Mouse (Mus musculus): ENCODE results near the gene Kat5.
A peak's percentile ranks its signal among the peaks of the same experiment; 100 is the strongest.

Kat5 gene

DNA sequence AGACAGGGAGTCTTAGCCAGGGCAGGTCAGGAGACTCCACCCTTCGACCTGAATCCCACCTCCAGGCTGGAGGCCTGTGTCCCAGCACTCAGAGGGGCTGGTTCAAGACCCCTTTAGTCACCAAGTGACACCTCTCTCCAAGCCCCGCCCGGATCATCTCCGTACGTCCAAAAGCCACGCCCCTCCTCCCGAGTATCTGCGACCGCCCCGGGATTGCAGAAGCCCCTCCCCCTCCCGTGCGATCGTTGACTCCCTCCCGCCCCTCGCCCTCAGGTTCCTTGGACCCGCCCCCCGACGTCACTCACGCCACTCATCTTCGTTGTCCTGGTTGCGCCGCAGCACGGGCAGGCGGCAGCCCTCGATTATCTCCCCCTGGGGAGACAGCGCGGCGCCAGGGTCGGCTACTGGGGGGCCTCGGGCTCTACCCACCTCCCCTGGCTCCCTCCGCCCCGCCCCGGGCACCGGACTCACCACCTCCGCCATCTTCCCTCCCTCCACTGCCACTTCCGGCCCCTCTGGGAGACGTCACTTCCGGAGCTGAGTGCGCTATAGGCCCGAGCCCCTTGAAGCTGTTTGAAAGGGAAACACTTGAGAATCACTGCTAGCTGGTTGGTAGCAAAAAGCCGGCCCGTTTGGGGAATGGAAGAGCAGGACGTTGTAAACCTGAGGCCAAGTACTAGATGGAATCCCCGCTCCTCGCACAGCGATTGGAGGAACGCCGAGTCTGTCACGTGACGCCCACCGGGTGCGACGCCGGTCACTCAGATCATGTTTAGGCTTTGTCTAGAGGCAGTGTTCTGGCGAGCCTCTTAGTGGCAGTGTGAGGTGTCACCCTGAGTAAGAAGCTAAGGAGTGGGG lies at the start of gene Kat5:
TSS of gene Kat5 (minus strand) at position 691 of the 858 bp plus-strand sequence.
- peak; percentile 90 for DNase-seq (ENCODE audit: low spot score)

DNA sequence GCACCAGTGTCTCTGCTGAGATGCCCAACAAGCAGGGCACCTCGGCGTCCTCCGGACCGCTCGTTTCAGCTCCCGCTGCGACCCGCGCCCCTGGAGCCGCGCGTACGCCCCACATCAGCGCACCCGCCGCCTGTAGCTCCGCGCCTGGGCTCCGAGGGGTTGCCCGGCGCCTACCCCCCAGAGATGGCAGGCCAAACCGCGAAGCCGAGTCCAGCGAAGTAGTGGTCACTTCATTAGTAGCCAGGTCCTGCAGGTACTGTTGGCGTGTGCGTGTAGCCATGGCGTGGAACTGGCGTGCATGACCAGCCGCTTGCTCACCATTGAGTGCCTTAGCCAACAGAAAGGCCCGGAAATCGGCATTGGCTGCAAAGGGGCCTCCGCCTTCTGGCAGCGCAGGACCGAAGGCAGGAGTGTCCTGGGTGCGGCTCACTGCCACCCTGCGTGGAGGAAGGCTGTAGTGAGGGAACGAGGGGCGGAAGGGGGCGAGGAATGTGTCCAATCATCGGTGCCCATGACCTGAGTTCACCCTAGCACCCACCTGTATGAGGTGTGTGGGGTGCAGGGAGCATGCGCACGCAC lies 44.8 kb upstream of the Kat5 start:
- no peak for DNase-seq (ENCODE audit: low spot score)

DNA sequence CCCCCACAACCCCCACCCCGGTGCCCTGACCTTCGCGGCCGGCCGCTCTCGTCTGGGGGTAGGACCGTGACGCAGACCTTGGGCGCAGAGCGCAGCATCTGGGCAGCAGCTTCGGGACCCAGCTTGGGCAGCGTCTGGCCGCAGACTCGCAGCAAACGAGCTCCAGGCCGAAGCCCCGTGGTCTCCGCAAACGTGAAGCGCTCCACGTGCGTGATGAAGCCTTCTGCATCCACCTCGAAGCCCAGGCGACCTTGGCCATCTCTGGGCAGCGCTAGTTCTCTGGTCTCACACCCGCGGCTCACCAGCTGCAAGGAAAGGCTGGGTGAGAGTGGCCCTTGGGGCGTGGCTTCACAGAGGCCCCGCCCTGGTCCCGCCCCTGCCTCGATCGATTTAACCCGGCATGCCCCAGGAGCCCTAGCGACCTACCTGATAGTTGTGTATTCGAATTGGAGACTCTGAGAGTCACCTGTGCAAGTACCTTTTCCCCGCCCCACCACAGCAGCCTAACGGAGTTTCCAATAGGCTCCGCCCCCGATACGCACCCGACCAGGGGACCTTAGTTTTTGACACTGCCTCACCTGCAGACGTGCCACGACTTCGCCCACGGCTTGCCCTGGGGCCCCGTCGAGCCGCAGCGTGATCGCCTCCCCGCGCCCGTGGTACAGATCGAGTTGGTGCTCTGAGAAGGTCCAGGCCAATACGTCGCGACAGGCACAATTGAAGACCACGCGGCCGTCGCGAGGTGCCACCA lies 44.1 kb upstream of the Kat5 start:
- DNase-seq (ENCODE audit: low spot score), result no peak

- DNase-seq (ENCODE audit: low spot score), result no peak
Observed at GRCm38 (mm10) chr19:5652570-5652969, 42.5 kb upstream of the Kat5 start.

GRCm38 (mm10) chr19:5651502-5652274 lies 41.7 kb upstream of the Kat5 start:
- DNase-seq (ENCODE audit: low spot score), result no peak

DNA sequence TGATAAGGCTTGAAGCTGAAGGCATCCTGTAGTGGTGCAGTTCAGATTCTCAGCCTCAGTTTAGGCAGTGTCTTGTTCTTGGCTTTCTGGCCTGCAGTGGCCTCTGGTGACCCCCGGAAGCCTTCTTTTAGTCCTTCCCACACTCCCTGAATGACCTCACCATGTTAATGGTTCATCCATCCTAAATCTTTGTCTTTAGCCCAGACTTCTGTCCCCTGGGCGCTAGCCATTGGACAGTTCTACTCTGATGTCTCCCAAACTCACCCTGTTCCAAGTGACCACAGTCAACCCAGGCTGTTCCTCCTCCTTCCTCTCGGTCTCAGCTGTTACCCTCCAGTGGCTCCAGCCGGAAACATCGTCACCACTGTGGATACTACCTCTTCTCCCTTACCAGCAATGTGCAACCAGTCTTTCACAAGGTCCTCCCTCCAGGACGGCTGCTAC lies 39.3 kb upstream of the Kat5 start:
- no peak for DNase-seq (ENCODE audit: low spot score)

DNA sequence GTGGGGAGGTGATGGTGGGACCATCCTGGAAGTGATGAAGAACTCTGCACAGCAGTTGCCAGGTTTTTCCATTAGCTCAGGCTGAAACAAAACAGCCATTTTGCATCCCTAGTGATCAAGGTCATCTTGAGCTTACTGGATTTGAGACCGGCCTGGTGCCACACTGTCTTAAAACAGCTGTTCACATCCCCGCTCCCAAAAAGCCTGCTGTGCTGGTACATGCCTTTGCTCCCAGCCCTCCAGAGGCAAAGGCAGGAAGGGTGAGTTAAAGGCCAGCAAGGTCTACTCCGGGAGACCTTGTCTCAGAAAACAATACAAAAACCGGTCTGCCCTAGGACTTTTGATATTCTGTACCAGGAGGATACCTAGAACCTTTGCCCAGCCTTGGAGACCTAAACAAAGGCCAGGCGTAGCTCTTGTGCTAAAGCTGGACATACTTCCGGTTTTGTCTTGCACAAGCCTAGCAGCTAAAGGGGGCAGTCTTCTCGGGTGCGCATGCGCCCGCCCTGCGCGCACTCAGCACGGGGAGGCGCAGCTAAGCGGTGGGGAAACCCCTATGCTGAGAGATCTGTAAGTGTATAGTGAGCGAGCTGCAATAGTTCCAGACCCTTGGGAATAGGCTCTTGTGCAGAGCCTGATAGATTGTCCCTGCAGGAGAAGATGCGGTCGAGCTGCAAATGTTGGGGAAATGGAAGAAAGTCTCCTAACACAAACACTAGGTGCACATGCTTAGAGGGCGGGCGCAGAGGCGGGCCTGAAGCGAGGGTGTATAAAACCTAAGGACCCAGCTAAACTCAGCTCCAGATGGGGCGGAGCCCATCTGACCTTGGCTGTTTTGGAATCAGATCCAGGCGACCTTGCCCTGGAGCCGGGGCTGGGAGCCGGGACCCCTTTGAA lies 38.6 kb upstream of the Kat5 start:
- peak; percentile 79 for DNase-seq (ENCODE audit: low spot score)

GRCm38 (mm10) chr19:5647791-5648190 lies 37.8 kb upstream of the Kat5 start:
- DNase-seq (ENCODE audit: low spot score), result no peak

DNA sequence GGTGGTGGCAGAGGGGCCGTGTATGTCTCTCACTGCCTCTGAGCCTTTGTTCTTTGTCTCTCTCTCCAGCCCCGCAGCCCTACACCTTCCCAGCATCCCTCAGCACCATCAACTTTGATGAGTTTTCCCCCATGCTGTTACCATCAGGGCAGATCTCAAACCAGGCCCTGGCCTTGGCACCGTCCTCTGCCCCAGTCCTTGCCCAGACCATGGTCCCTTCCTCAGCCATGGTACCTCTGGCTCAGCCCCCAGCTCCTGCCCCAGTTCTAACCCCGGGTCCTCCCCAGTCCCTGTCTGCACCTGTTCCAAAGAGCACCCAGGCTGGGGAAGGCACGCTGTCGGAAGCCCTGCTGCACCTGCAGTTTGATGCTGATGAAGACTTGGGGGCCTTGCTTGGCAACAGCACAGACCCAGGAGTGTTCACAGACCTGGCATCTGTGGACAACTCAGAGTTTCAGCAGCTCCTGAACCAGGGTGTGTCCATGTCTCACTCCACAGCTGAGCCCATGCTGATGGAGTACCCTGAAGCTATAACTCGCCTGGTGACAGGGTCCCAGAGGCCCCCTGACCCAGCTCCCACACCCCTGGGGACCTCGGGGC lies 36.8 kb upstream of the Kat5 start:
- no peak for DNase-seq (ENCODE audit: low spot score)

GRCm38 (mm10) chr19:5645280-5645679 lies 35.2 kb upstream of the Kat5 start:
- no peak for DNase-seq (ENCODE audit: low spot score)

- DNase-seq (ENCODE audit: low spot score), result no peak
Observed at GRCm38 (mm10) chr19:5641641-5642040, 31.6 kb upstream of the Kat5 start.

GRCm38 (mm10) chr19:5641021-5641420 lies 31.0 kb upstream of the Kat5 start:
- DNase-seq (ENCODE audit: low spot score), result no peak

DNA sequence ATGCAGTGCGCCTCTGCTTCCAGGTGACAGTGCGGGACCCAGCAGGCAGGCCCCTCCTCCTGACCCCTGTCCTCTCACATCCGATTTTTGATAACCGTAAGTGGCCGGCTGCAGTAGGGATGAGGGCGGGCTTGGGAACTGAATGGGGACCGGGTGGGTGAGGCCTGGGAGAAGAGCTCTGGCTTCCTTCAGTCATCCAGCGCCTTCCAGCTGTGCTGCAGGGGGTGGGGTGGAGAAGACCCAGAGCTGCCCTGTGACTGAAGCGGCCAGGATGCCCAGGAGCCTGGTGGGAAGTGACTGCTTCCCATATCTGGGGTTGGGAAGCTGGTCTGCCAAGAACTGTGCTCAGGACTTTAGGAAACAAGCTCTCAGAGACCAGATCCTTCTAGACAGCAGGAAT lies 30.3 kb upstream of the Kat5 start:
- no peak for DNase-seq (ENCODE audit: low spot score)

GRCm38 (mm10) chr19:5638416-5639005 lies 28.5 kb upstream of the Kat5 start:
- DNase-seq (ENCODE audit: low spot score), result no peak

GRCm38 (mm10) chr19:5637069-5638047 lies 27.3 kb upstream of the Kat5 start, which contains the start of gene Rela:
TSS of gene Rela (plus strand) at chr19:5637483.
- peak; percentile 85 for DNase-seq (ENCODE audit: low spot score)

DNA sequence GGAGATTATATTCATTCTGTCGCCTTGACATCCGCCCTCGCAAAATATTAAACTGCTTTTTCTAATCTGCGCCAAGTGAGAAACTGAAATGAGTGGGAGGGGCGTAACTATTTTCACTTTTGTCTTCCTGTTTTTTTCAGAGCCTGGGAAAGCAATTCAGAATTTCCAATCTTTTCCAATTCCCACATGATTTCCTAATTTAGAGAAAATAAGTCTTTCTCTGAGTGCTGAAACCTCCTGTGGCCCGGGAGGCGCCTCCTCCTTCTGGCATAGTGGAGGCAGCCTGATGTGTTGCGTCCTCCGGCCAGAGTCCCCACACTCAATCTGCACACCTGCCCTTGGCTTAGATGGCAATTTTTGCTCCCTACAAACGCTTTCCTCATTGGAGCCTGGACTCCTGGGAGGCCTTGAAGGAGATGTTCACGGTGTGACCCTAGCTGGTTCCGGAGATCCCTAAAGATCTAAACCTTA lies 26.6 kb upstream of the Kat5 start:
- no peak for DNase-seq (ENCODE audit: low spot score)

- no peak for DNase-seq (ENCODE audit: low spot score)
Observed at GRCm38 (mm10) chr19:5636036-5636570, 26.1 kb upstream of the Kat5 start.

DNA sequence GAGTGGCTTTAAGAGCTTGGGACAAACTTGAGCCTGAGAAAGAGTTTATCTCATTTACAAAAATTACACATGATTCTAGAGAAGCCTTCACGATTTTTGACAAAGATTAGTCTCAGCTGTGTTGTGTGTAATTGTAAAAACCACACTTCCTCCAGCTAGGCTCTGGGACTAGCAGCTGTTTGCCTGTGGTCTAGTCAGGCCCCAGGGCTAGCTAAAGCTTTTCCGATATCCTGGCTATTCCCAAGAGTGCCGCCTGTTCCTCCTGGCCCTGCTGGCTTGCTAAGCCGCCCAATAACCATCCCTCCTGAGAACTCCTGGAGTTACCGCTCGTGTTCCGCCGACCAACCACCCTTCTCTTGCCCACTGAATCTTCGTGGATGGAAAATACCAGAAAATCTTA lies 22.1 kb upstream of the Kat5 start:
- no peak for DNase-seq (ENCODE audit: low spot score)

DNA sequence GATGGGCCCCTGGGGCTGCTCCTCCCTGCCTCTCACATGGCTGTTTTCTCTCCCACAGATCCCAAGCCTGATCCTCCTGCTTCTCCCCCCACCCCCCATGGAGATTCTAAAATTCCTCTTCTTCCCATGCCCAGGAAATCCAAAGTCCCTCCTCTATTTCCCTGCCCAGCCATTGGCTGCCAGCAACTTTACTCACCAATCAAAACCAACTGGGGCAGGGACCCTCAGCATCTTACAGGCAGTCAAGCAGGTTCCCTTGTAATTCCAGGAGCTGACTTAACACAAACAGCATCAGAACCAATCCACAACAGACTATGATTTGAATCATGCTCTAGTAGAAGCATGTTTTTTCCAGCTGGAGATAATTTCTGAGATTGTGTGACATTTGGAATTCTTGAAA lies 19.9 kb upstream of the Kat5 start:
- no peak for DNase-seq (ENCODE audit: low spot score)

All from left cerebral cortex, adult 11 months (tissue).